Mouse (Mus musculus): ENCODE measurements around the gene Irs2. TPM values are rescaled to one million over a fixed set of nuclear protein-coding genes. Genes with fewer than 3 reads are reported as not detected.

Gene Irs2
- polyA plus RNA-seq, 1 experiment: 14.6 TPM

DNA sequence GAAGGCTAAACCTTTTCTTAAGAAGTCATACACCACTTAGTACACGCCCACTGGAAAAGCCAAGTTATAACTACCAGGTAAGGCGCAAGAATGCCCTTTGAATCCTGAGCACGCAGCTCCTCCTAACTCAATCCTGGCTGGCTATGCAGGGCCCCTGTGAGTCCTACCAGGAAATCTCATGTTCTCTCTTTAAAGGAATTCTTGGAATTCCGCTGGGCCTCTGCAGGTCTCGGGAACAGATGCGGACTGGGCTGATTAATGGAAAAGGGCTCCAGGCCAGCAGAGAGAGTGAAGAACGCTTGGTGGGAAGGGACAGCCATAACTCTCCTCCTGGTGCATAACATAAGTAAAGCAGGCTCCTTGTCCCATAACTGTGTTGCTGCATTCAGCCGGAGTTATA lies 46.3 kb downstream of the Irs2 start:
- H3K27ac ChIP-seq (replicated peaks; ENCODE audit: low read depth, low read length): no peak overlapping the region
- H3K4me3 ChIP-seq (ENCODE audit: insufficient read depth, low read depth, low read length): no peak overlapping the region
- no peaks in the 10 kb centered on the region; the same call in 1 of the 2 replicates for H3K4me1 ChIP-seq (ENCODE audit: control insufficient read depth, insufficient read depth, insufficient read length, low read length)

DNA sequence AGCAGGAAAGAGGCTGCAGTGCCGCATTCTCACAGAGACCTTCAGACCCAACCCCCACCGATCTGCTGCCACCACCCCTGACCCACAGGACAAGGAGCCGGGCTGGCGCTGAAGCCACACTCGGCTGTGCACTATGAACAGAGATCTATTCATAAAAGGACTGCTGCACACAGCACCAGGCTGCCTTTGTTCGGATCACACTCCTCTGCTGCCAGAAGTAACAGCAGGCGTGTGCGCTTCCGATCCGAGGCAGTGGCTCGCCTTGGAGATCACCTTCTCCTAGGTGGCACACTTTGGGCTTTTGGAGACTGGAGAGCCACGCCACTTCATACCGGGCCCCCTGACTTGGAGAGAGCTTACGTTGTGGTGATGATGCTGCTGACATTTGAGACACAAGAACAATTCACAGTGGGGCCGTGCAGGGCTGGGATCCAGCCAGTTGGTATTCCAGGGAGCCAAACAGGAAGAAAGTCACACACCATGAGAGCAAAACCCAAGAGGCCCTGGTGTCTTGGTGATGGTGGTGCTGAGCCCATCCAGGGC lies 47.9 kb downstream of the Irs2 start:
- no peak overlapping the region for H3K27ac ChIP-seq (replicated peaks; ENCODE audit: low read depth, low read length)
- no peak overlapping the region for H3K4me3 ChIP-seq (ENCODE audit: insufficient read depth, low read depth, low read length)
- no peaks in the 10 kb centered on the region; the same call in 1 of the 2 replicates for H3K4me1 ChIP-seq (ENCODE audit: control insufficient read depth, insufficient read depth, insufficient read length, low read length)

DNA sequence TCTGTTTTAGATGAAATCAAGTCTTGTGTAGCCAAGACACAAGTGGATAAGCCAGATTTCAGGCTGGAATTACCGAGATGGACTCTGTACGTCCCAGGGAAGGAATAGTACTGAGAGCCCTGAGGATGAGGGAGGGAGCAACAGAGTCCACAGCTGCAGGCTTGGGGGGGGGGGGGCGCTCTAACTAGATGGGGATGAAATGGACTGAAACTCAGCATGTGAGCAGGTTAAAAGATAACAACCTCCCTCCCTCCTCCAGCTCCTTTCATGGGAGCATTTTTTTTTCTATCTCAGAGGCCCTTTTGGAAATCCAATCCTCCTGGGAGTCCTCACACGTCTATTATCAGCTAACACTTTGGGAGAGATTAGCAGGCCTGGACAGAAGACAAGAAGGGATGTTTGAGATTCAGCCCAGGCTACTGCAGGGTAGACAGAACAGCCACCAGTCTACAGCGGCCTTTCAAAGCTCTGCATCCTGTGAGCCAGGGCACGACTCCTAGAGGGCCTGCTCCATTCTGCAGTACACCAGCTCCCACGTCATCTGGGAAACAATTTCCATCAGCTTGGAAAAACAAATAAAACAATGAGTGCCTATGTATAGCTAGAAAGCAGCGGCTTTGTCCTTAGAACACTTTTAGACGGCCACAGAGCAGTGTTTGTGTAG lies 50.8 kb downstream of the Irs2 start:
- Histone ChIP-seq H3K4me1 (ENCODE audit: control insufficient read depth, insufficient read depth, insufficient read length, low read length) (peaks cover 3% of the 10 kb centered on the region; the same call in 1 of the 2 replicates), H3K4me3 (ENCODE audit: insufficient read depth, low read depth, low read length) (no peak overlapping the region), H3K27ac (replicated peaks; ENCODE audit: low read depth, low read length) (no peak overlapping the region)

DNA sequence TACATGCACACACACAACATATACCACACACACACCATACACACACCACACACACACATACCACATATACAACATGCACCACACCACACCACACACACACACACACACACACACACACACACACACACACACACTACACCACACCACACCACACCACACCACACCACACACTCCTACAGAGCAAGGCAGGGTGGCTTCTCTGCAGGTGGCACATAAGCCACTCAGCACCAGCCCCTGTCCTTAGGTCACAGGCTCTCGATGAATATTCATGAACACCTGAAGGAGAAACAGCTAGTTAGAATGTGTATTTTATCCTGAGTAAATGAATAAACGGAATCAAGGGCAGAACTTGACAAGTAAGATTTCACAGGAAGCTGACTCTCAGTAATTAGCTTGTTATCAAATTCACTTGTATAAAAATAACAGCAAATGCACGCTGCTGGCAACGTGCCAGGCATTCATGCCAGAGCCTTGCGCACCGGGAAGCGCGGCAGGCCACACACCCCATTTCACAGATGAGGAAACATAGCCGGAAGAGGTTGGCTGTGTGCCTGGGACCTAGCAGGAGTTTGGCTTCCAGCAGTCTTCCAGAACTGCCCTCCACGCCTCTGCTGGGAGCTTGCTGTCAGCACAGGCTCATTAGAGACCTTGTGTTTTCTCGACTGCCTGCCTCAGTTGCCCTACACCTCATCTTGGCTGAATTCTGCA lies 54.8 kb downstream of the Irs2 start:
- no peak overlapping the region for H3K27ac ChIP-seq (replicated peaks; ENCODE audit: low read depth, low read length)

DNA sequence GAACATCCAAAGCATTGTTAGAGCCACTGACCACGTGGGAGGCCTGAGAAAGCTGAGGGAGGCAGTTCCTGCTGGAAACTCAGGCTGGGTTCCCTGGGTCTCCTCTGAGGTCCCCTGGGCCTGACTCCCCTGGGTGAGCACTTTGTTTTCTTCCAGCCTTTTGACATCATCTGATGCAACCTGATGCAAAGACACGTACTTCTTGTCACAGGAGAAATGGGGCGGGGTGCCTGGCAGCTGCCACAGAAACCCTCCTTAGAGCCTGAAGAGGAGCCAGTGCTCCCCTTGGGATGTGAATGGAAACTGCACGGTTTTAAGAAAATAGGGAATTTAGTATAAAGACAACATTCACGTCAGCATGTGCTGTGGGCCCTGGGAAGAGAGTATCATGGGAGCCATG lies 55.6 kb downstream of the Irs2 start:
- H3K4me3 ChIP-seq (ENCODE audit: insufficient read depth, low read depth, low read length): no peak overlapping the region
- no peak overlapping the region for H3K27ac ChIP-seq (replicated peaks; ENCODE audit: low read depth, low read length)
- H3K4me1 ChIP-seq (ENCODE audit: control insufficient read depth, insufficient read depth, insufficient read length, low read length): 0 out of 2 replicates have a peak, but pooled peaks cover 3% of the 10 kb centered on the region

More for the DNA sequence above, 54.8 kb downstream of the Irs2 start:
- Histone ChIP-seq H3K4me3 (ENCODE audit: insufficient read depth, low read depth, low read length) (no peak overlapping the region), H3K4me1 (ENCODE audit: control insufficient read depth, insufficient read depth, insufficient read length, low read length) (0 out of 2 replicates have a peak, but pooled peaks cover 3% of the 10 kb centered on the region)

DNA sequence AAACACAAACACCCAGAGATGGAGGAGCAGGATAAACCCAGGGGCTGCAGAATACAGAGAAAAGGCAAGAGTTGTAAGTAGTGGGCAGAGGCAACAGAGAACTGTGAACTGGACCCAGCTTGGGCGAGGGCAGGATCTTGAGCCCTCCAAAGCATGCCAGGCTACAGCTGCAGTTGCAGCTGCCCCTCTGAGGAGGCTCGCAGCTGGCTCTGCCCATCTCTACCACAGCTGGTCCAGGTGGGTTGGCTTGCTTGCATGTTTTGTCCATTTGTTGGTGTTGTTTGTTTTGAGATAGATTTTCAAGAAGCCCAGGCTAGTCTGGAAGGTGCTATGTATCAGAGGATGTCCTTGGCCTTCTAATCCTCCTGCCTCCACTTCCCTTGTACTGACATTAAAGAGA lies 56.0 kb downstream of the Irs2 start:
- Histone ChIP-seq H3K4me1 (ENCODE audit: control insufficient read depth, insufficient read depth, insufficient read length, low read length) (0 out of 2 replicates have a peak, but pooled peaks cover 3% of the 10 kb centered on the region), H3K4me3 (ENCODE audit: insufficient read depth, low read depth, low read length) (no peak overlapping the region), H3K27ac (replicated peaks; ENCODE audit: low read depth, low read length) (no peak overlapping the region)

DNA sequence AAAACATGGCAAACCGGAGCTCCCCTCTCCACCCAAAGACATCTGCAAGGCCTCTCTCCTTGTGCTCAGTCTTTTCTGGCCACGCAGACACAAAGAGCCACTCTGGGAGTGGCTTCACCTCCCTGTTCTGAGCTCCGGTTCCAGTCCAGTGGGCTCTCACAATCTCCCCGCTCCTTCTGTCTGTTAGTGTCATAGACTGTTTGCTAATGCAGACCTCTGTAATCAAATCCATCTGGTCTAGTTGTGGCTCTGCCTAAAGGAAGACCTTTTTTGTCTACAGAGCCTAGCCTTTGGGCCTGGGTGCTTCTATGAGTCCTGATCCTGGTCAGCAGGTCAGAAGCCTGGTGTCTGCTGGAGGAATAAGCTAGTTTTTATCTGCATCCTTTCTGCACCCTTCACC lies 56.7 kb downstream of the Irs2 start:
- H3K27ac ChIP-seq (replicated peaks; ENCODE audit: low read depth, low read length): no peak overlapping the region
- 0 out of 2 replicates have a peak, but pooled peaks cover 3% of the 10 kb centered on the region for H3K4me1 ChIP-seq (ENCODE audit: control insufficient read depth, insufficient read depth, insufficient read length, low read length)
- H3K4me3 ChIP-seq (ENCODE audit: insufficient read depth, low read depth, low read length): no peak overlapping the region

DNA sequence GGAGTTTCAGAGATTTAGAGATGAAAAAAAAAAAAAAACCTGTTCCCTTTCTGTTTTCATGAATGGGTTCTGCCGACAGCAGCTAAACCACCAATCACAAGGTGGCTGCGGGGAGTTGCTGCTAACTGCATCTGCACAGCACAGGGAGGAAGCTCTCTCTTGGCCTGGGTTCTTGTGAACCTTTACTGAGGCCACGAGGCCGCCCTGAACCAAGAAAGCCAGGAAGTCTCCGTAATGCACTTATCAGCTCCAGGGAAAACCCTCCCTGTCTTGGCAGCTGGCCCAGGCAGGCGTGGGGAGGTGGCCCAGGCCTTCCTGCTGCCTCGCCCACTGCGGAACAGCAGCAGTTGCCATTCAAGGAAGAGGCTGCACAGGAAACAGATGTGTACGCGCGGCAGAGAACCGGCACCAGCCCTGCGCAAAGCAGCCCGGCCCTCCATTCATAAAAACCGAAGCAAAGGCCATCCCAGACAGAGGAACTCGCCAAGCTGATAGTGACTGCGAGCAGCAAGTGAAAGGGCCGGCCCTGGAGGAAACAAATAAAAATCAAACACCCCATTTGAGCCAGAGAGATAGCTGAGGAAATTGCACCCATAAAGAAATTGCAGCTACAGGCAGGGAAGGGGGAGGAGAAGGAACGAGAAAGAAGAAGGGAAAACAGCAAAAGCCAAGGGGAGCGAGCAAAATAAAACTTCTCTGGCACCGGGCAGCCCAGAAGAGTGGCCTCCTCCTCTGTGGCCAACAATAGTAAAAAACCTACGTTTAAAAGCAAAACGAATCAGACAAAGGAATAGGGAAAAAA lies 62.1 kb downstream of the Irs2 start:
- Histone ChIP-seq H3K4me1 (ENCODE audit: control insufficient read depth, insufficient read depth, insufficient read length, low read length) (0 out of 2 replicates have a peak, but pooled peaks cover 5% of the 10 kb centered on the region), H3K27ac (replicated peaks; ENCODE audit: low read depth, low read length) (no peak overlapping the region), H3K4me3 (ENCODE audit: insufficient read depth, low read depth, low read length) (peak overlapping the region; percentile 1; the same call in 1 of the 2 replicates)

DNA sequence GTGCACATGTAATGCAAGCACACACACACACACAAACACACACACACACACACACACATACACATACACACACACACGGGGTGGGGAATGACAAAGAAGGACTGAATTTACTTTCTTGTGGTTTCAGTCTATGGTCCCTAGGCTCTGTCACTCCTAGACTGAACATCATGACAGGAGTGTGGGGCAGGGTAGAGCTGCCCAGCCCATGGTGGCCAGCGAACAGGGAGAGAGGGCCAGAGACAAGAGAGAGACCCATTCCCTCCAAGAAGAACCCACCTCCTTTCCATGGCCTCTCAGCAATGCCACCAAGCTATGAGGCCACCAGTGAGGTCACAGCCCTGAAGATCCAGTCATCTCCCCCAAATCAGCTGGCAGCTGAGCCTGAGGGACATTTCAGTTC lies 62.8 kb downstream of the Irs2 start:
- H3K4me3 ChIP-seq (ENCODE audit: insufficient read depth, low read depth, low read length): no peak overlapping the region
- H3K4me1 ChIP-seq (ENCODE audit: control insufficient read depth, insufficient read depth, insufficient read length, low read length): 0 out of 2 replicates have a peak, but pooled peaks cover 5% of the 10 kb centered on the region
- H3K27ac ChIP-seq (replicated peaks; ENCODE audit: low read depth, low read length): no peak overlapping the region

DNA sequence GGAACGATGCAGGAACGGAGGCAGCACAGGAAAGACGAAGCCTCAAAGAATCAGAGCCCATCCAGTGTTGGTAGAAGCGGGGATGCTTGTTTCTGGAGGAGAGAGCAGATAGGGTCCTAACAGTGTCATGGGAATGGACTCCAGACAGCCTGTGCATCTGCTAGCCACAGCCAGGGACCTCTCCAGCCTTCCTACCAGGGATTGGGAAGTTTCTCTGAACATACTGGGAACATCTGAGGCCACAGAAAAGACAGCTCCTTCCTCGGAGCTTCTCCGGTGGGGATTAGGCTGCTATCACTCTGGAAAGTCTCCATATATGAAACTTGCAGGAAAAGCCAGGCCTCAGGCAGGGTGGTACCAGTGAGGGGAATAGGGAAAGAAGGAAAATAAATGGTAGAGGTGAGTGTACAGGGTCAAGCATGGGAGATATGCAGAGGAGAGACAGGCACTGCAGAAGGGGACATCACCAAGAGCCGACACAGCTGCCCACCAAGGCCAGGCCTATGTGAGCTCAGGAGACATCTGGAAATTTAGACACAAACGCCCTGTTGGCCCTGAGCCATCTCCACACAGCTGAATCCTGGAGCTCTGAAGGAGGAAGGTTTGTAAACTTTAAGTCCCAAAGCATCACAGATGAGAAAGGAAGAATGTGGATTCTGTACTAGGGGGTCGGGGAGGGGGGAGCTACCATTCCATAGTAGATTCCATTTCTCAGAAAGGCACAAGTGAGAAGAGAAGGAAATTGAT lies 64.8 kb downstream of the Irs2 start:
- Histone ChIP-seq H3K4me1 (ENCODE audit: control insufficient read depth, insufficient read depth, insufficient read length, low read length) (0 out of 2 replicates have a peak, but pooled peaks cover 5% of the 10 kb centered on the region), H3K4me3 (ENCODE audit: insufficient read depth, low read depth, low read length) (no peak overlapping the region), H3K27ac (replicated peaks; ENCODE audit: low read depth, low read length) (no peak overlapping the region)

DNA sequence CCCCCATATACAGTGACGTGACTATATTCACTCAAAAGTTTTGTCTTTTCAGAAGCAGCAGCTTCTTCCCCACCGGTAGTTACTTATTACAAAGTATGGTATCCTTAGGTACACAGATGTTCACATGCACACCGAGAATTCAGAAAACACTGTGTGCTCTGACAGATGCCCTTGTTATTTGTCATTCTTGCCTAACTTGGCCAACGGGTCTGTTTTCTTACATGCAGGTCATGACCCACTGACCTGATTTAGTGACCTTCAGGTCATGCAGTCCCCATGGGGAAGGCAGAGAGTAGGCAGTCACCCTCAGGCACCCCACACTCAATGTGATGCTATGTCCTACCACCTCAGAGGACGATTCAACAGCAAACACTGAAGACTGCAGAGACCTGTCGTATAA lies 68.4 kb downstream of the Irs2 start:
- Histone ChIP-seq H3K4me1 (ENCODE audit: control insufficient read depth, insufficient read depth, insufficient read length, low read length) (peaks cover 7% of the 10 kb centered on the region), H3K4me3 (ENCODE audit: insufficient read depth, low read depth, low read length) (no peak overlapping the region)

DNA sequence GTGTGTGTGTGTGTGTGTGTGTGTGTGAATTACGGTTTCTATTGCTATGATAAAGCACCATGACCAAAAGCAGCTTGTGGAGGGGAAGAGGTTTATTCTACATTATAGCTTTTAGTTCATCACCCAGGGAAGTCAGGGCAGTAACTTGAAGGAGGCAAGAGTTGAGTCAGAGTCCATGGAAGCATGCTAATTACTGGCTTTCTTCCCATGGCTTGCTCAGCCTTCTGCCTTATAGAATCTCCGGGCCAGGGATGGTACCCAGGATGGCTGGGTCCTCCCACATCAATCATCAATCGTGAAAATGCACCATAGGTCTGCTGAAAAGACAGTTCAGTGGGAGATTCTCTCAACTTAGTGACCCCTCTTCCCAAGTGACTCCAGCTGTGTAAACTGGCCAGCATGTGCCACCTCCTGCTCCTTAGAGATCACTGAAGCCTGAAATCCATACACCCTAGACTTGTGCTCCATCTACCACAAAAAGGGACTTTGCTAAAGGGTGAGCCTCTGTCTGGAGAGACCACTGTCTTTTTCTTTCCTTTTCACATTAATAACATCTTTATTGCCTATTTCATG lies 69.0 kb downstream of the Irs2 start:
- Histone ChIP-seq H3K4me1 (ENCODE audit: control insufficient read depth, insufficient read depth, insufficient read length, low read length) (peaks cover 10% of the 10 kb centered on the region), H3K4me3 (ENCODE audit: insufficient read depth, low read depth, low read length) (no peak overlapping the region), H3K27ac (replicated peaks; ENCODE audit: low read depth, low read length) (no peak overlapping the region)

More for the DNA sequence above, 68.4 kb downstream of the Irs2 start:
- no peak overlapping the region for H3K27ac ChIP-seq (replicated peaks; ENCODE audit: low read depth, low read length)

DNA sequence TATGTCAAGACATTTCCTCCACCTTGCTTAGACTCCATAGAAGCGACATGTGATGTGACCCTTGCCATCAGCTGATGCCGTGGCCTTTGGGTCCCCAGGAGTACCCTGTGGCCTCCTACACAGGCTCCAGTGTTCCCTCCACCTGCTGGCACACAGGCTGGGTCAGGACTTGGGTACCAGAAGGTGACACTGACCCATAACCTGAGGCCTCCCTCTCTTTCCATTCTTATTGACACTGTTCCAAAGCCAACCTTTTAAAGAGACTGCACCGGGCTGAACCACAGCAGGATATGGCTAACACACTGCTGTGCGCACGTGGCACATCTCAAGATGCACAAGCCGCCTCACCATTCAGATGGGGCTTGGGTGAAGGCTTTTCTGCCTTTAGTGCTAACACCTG lies 70.0 kb downstream of the Irs2 start:
- H3K4me1 ChIP-seq (ENCODE audit: control insufficient read depth, insufficient read depth, insufficient read length, low read length): peaks cover 10% of the 10 kb centered on the region
- H3K27ac ChIP-seq (replicated peaks; ENCODE audit: low read depth, low read length): no peak overlapping the region
- H3K4me3 ChIP-seq (ENCODE audit: insufficient read depth, low read depth, low read length): no peak overlapping the region

DNA sequence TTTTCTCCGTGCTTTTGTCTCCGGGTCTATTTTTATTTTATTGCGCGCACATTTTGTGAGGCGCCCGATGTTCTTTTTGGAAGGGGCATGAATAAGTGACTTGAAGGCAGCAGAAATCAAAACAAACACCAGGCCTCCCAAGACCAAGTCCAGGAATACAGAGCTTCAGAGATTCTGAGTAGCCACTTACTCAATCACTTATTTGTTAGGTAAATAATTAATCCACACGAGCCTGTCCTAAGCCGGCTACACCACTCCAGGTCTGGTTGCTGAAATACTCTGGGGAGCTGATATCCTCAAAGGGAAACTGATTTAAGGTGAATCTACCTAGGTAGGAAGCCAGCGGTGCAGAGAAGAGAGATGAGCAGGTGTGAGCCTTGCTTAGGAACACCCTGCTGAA lies 71.6 kb downstream of the Irs2 start:
- no peak overlapping the region for H3K27ac ChIP-seq (replicated peaks; ENCODE audit: low read depth, low read length)
- no peak overlapping the region for H3K4me3 ChIP-seq (ENCODE audit: insufficient read depth, low read depth, low read length)
- H3K4me1 ChIP-seq (ENCODE audit: control insufficient read depth, insufficient read depth, insufficient read length, low read length): peaks cover 8% of the 10 kb centered on the region
